Mouse (Mus musculus) intestine, embryonic 14.5 days (tissue): ENCODE data around the gene D10Wsu102e. TPM values are rescaled to one million over a fixed set of nuclear protein-coding genes. Genes with fewer than 3 reads are reported as not detected.
"Not testable (repeated sequence)": the region's sequence is repeated elsewhere in the genome, so short reads cannot be mapped to it uniquely, and the experiment has no call there.

ENCODE experiments used
- ATAC-seq: fragments of 200-750 bp; cut with Nextera tagmentation; replicated peaks from 2 replicates; pipeline ENCODE4 v1.8.0; 2017; ENCODE audit warnings: low read depth, moderate number of reproducible peaks, moderate TSS enrichment, moderate library complexity; ENCODE audit not compliant: low FRiP score, low TSS enrichment
- DNase-seq: peaks from one replicate; pipeline ENCODE4 v3.0.0-alpha.2; 2018; ENCODE audit warnings: low spot score
- H3K27ac ChIP-seq: fragments of 300-500 bp; sonication (generic); 2 replicates; pipeline ENCODE4 v1.5.1; 2014; ENCODE audit warnings: low read depth, mild to moderate bottlenecking, control low read depth
- H3K27me3 ChIP-seq: fragments of 300-500 bp; sonication (generic); replicated peaks from 2 replicates; pipeline ENCODE4 v1.6.1; 2014; ENCODE audit warnings: low read length, control low read depth; ENCODE audit not compliant: control insufficient read depth, insufficient read depth
- H3K36me3 ChIP-seq: fragments of 300-500 bp; sonication (generic); 2 replicates; pipeline ENCODE4 v1.6.1; 2014; ENCODE audit warnings: low read length, control low read depth; ENCODE audit not compliant: control insufficient read depth, insufficient read depth
- H3K4me1 ChIP-seq: fragments of 300-500 bp; sonication (generic); replicated peaks from 2 replicates; pipeline ENCODE4 v1.6.1; 2014; ENCODE audit warnings: low read length, control low read depth, mixed read lengths; ENCODE audit not compliant: control insufficient read depth, insufficient read depth
- H3K4me2 ChIP-seq: fragments of 300-500 bp; sonication (generic); 2 replicates; pipeline ENCODE4 v1.6.1; 2014; ENCODE audit warnings: low read length
- H3K4me3 ChIP-seq: fragments of 300-500 bp; sonication (generic); 2 replicates; pipeline ENCODE4 v1.5.1; 2014; ENCODE audit warnings: low read depth, low read length, control low read depth, mixed read lengths
- H3K9ac ChIP-seq: fragments of 300-500 bp; sonication (generic); 2 replicates; pipeline ENCODE4 v1.6.1; 2014; ENCODE audit warnings: mild to moderate bottlenecking, low read length
- H3K9me3 ChIP-seq: fragments of 300-500 bp; sonication (generic); 2 replicates; pipeline ENCODE4 v1.6.1; 2016; ENCODE audit warnings: low read length, control low read depth; ENCODE audit not compliant: control insufficient read depth
- WGBS: fragments of 180-500 bp; shearing (Covaris S2); extraction: QIAGEN DNeasy Blood & Tissue Kit; methylation state at CpG from one replicate; pipeline ENCODE4 v1.1.7; 2014; 5-methylcytosine and 5-hydroxymethylcytosine counted together
- polyA plus RNA-seq: library from polyadenylated mRNA; unstranded; fragments of >200 nt; fragmentation: Nextera tagmentation; extraction: Ambion mirVana; gene quantifications from 2 replicates; pipeline ENCODE4 v1.2.1, GENCODE M21; 2014

Gene D10Wsu102e
- polyA plus RNA-seq, 1 experiment from 2014 or later: 0.66 TPM

- Histone ChIP-seq H3K9me3 (0 out of 2 replicates have a peak, but pooled peaks cover 3% of the 10 kb centered on the region), H3K4me1 (no peaks in the 10 kb centered on the region), H3K27ac (no peak overlapping the region), H3K4me2 (no peak overlapping the region), H3K4me3 (no peak overlapping the region), H3K9ac (no peak overlapping the region), H3K36me3 (no peaks in the 10 kb centered on the region; the same call in 1 of the 2 replicates), H3K27me3 (no peaks in the 10 kb centered on the region)
- 92% methylated on average over 8 of the region's 8 CpGs for WGBS
- no peak for ATAC-seq
- no peak for DNase-seq
Measured at GRCm38 (mm10) chr10:83384456-83385215, 24.6 kb downstream of the D10Wsu102e start.

DNA sequence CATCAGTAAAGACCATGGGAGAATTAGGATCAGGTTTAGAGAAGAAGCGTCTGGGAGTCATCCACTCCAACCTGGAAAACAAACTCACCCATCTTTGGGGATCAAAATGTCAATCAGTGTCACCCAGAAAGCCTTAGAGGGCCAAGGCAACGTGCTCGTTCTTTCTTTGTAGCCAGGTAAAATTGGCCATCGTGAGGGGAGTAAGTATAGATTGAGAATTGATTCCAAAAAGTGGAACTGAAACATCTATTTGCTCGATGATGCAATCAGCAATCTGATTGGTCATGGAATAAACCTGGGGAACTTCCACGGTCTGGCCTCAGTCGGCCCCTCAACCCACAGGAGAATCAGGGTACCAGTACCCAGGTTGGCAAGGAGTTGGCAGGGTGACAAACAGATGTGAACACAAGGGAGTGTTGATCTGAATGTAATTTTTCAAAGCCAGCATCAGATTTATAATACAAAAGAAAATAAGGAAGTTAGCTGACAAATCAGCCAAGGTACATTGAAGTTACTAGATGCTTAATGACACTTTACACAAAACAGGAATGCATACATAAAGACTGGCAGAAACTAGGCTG is 25.4 kb downstream of the D10Wsu102e start:
- Histone ChIP-seq H3K4me2 (no peak overlapping the region), H3K4me1 (no peaks in the 10 kb centered on the region), H3K27ac (no peak overlapping the region), H3K9ac (no peak overlapping the region), H3K27me3 (no peaks in the 10 kb centered on the region), H3K36me3 (no peaks in the 10 kb centered on the region; the same call in 1 of the 2 replicates), H3K4me3 (no peak overlapping the region), H3K9me3 (0 out of 2 replicates have a peak, but pooled peaks cover 3% of the 10 kb centered on the region)
- ATAC-seq (no peak), DNase-seq (no peak)
- 92% methylated on average over 7 of the region's 7 CpGs for WGBS

DNA sequence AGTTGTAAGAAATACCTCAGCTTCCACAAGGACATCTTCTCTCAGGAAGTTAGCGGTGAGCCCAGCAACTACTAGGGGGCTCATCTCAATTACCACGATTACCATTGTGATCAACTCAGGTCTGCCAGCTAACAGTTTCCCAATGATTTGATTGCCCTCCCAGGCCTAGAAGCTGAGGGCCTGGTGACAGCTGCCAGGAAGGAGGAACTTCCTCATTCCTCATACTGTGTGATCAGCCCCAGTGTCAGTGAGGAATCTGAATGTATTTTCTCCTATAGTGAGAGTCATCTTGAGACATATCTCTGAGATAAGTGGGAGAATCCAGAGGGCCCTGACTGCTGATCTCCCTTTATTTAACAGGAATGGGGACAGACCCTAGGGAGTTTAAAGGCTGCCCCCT is 37.3 kb downstream of the D10Wsu102e start:
- ATAC-seq (no peak), DNase-seq (no peak)
- Histone ChIP-seq H3K4me1 (no peaks in the 10 kb centered on the region), H3K9ac (no peak overlapping the region), H3K27ac (no peak overlapping the region), H3K27me3 (no peaks in the 10 kb centered on the region), H3K4me2 (no peak overlapping the region), H3K36me3 (no peaks in the 10 kb centered on the region), H3K4me3 (no peak overlapping the region), H3K9me3 (no peaks in the 10 kb centered on the region)
- WGBS: 92% methylated on average over 2 of the region's 2 CpGs

GRCm38 (mm10) chr10:83400896-83401295 is 40.9 kb downstream of the D10Wsu102e start:
- ATAC-seq, H3K36me3 ChIP-seq, H3K9me3 ChIP-seq, H3K4me2 ChIP-seq, H3K4me1 ChIP-seq, H3K9ac ChIP-seq, H3K27me3 ChIP-seq, H3K27ac ChIP-seq, DNase-seq, H3K4me3 ChIP-seq: not testable (repeated sequence)
- 75% methylated on average over 6 of the region's 7 CpGs for WGBS

DNA sequence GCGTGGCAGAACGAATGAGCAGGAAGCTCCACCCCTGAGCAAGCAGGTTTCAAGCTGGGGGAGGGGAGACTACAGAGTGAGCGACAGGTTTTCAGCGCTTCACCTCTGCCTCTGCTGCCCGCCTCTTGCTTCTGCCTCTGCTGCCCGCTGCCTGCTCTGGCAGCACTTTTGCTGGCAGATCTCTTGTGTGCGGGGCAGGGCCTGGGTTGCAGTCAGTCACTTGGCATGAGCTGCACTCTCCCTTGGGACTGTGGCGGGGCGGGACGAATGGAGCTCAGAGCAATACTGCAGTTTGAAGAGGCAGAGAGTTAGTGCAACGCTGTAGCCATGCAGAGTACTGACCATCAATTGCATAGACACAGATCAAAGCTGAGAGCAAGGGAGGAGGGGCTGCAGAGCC is 45.0 kb downstream of the D10Wsu102e start:
- 87% methylated on average over 11 of the region's 11 CpGs for WGBS
- H3K36me3 ChIP-seq: no peaks in the 10 kb centered on the region
- peaks cover 5% of the 10 kb centered on the region; the same call in 1 of the 2 replicates for H3K9me3 ChIP-seq
- ATAC-seq: no peak
- H3K4me1 ChIP-seq: no peaks in the 10 kb centered on the region
- no peak overlapping the region for H3K4me3 ChIP-seq
- no peak overlapping the region for H3K27ac ChIP-seq
- H3K9ac ChIP-seq: no peak overlapping the region
- DNase-seq: no peak
- no peak overlapping the region for H3K4me2 ChIP-seq
- no peaks in the 10 kb centered on the region for H3K27me3 ChIP-seq

GRCm38 (mm10) chr10:83405711-83406110 is 45.7 kb downstream of the D10Wsu102e start:
- Histone ChIP-seq H3K27me3 (no peaks in the 10 kb centered on the region), H3K4me1 (no peaks in the 10 kb centered on the region), H3K9me3 (peaks cover 5% of the 10 kb centered on the region; the same call in 1 of the 2 replicates), H3K4me3 (no peak overlapping the region), H3K27ac (no peak overlapping the region), H3K4me2 (no peak overlapping the region), H3K9ac (no peak overlapping the region), H3K36me3 (no peaks in the 10 kb centered on the region)
- ATAC-seq (no peak), DNase-seq (no peak)
- WGBS: 96% methylated on average over 11 of the region's 11 CpGs

- H3K27me3 ChIP-seq: no peaks in the 10 kb centered on the region
- H3K4me3 ChIP-seq: no peak overlapping the region
- WGBS: 97% methylated on average over 10 of the region's 10 CpGs
- no peaks in the 10 kb centered on the region for H3K36me3 ChIP-seq
- H3K27ac ChIP-seq: no peak overlapping the region
- H3K9me3 ChIP-seq: peaks cover 5% of the 10 kb centered on the region; the same call in 1 of the 2 replicates
- no peak overlapping the region for H3K9ac ChIP-seq
- no peak overlapping the region for H3K4me2 ChIP-seq
- DNase-seq: no peak
- H3K4me1 ChIP-seq: no peaks in the 10 kb centered on the region
- ATAC-seq: no peak
Measured at GRCm38 (mm10) chr10:83407141-83407540, 47.1 kb downstream of the D10Wsu102e start.

GRCm38 (mm10) chr10:83418466-83418865 is 58.4 kb downstream of the D10Wsu102e start:
- not testable (repeated sequence) for H3K4me2 ChIP-seq, H3K36me3 ChIP-seq, H3K27me3 ChIP-seq, H3K27ac ChIP-seq, H3K4me1 ChIP-seq, ATAC-seq, H3K9me3 ChIP-seq, H3K9ac ChIP-seq, H3K4me3 ChIP-seq, DNase-seq
- 94% methylated on average over 16 of the region's 16 CpGs for WGBS
